Mouse (Mus musculus) lung, postnatal 0 days (tissue): ENCODE data around the gene Jagn1.

Source experiments
- CTCF ChIP-seq: IDR thresholded peaks from 2 replicates; pipeline ENCODE4 v1.5.1; 2016; ENCODE audit warnings: antibody characterized with exemption, mild to moderate bottlenecking
- EP300 ChIP-seq: IDR thresholded peaks from 2 replicates; pipeline ENCODE4 v1.6.1; 2016; ENCODE audit warnings: antibody characterized with exemption, mild to moderate bottlenecking, control low read depth

GRCm38 (mm10) chr6:113469021-113469420, 26.7 kb downstream of the Jagn1 start:
- no peak for TF ChIP-seq EP300
- TF ChIP-seq CTCF: peak; percentile 81
